Mouse (Mus musculus): Measurements from ENCODE around the gene Muc2. TPM values are rescaled to one million over a fixed set of nuclear protein-coding genes. Genes with fewer than 3 reads are reported as not detected.

Gene Muc2
- total RNA-seq, 2 experiments from 2014 or later, result 2.1 TPM; not detected in 1

GRCm38 (mm10) chr7:141770521-141770920, 80.4 kb downstream of the Muc2 start:
- no peak for DNase-seq

- DNase-seq, result no peak
Measured at GRCm38 (mm10) chr7:141770988-141771387, 80.8 kb downstream of the Muc2 start.

- DNase-seq, result no peak
Measured at GRCm38 (mm10) chr7:141772058-141772557, 82.0 kb downstream of the Muc2 start.

- no peak for DNase-seq
Measured at GRCm38 (mm10) chr7:141774855-141775254, 84.7 kb downstream of the Muc2 start.

GRCm38 (mm10) chr7:141776199-141776598, 86.1 kb downstream of the Muc2 start:
- no peak for DNase-seq

- DNase-seq, result no peak
Measured at GRCm38 (mm10) chr7:141788677-141789452, 98.7 kb downstream of the Muc2 start, which contains the start of gene Muc5ac. TSS of gene Muc5ac (plus strand) at chr7:141788972.

GRCm38 (mm10) chr7:141794251-141794650, 104.1 kb downstream of the Muc2 start:
- DNase-seq, result no peak

GRCm38 (mm10) chr7:141803206-141803605, 113.1 kb downstream of the Muc2 start:
- no peak for DNase-seq

Other genes with a start within 250 kb of the Muc2 start
- 1 to 10 TPM in 1 of 2 experiments, under 1 TPM in 1; 0.66 to 1.1 TPM for gene Pidd1, start 246.3 kb upstream of the Muc2 start, total RNA-seq (2021)
- gene Rplp2, start 243.0 kb upstream of the Muc2 start, total RNA-seq (2021), result 100 to 1,000 TPM; 556 TPM
- gene Pnpla2, start 235.1 kb upstream of the Muc2 start, total RNA-seq (2021), result 10 to 100 TPM; 17.7 to 27.0 TPM
- gene Cracr2b, start 229.2 kb upstream of the Muc2 start, total RNA-seq (2021), result 1 to 10 TPM; 3.9 to 6.0 TPM
- gene Cd151, start 222.9 kb upstream of the Muc2 start, total RNA-seq (2021), result 10 to 100 TPM; 21.4 to 21.5 TPM
- 10 to 100 TPM; 42.8 to 44.9 TPM for gene Polr2l, start 215.2 kb upstream of the Muc2 start, total RNA-seq (2021)
- gene Tspan4, start 215.1 kb upstream of the Muc2 start, total RNA-seq (2021), result 10 to 100 TPM; 13.1 to 13.7 TPM
- gene Chid1, start 150.5 kb upstream of the Muc2 start, total RNA-seq (2021), result 10 to 100 TPM; 73.0 to 73.3 TPM
- gene Ap2a2, start 128.2 kb upstream of the Muc2 start, total RNA-seq (2021), result 100 to 1,000 TPM; 231 to 245 TPM
- not detected for gene Muc6, start 35.0 kb upstream of the Muc2 start, total RNA-seq (2021)
- not detected for gene Muc5ac, start 98.6 kb downstream of the Muc2 start, total RNA-seq (2021)
- not detected for gene Muc5b, start 148.7 kb downstream of the Muc2 start, total RNA-seq (2021)
- 100 to 1,000 TPM; 121 to 127 TPM for gene Tollip, start 228.2 kb downstream of the Muc2 start, total RNA-seq (2021)